Mouse (Mus musculus) CH12.LX (cell line): ENCODE measurements around the gene Rbm18. TPM values are rescaled to one million over a fixed set of nuclear protein-coding genes. Genes with fewer than 3 reads are reported as not detected.

ENCODE experiments used
- DNase-seq: peaks from one replicate; pipeline ENCODE4 v3.0.0-alpha.2; 2013; ENCODE audit errors: extremely low read depth
- H3K27ac ChIP-seq: 2 replicates; pipeline ENCODE4 v1.5.1; 2012; ENCODE audit warnings: low read depth, mild to moderate bottlenecking, control low read depth, moderate library complexity; ENCODE audit not compliant: insufficient read depth
- H3K27me3 ChIP-seq: replicated peaks from 2 replicates; pipeline ENCODE3; 2012; ENCODE audit warnings: inconsistent platforms
- H3K36me3 ChIP-seq, 2 experiments: replicated peaks in 1 of 2; 2 replicates each; pipeline versions ENCODE3 to v1.6.1; 2012; ENCODE audit warnings: inconsistent platforms in 1 of 2, low read length in 1 of 2, mild to moderate bottlenecking in 1 of 2, mixed read lengths in 1 of 2, moderate library complexity in 1 of 2; ENCODE audit not compliant: control insufficient read depth in 1 of 2, insufficient read depth in 1 of 2
- H3K4me1 ChIP-seq, 2 experiments: 2 replicates each; pipeline ENCODE4 v1.6.1; 2012; ENCODE audit warnings: inconsistent platforms in 1 of 2, moderate library complexity in 1 of 2; ENCODE audit not compliant: insufficient read depth in 2 of 2, control insufficient read depth in 1 of 2
- H3K4me2 ChIP-seq: 2 replicates; pipeline ENCODE4 v1.6.1; 2012; ENCODE audit warnings: low read depth, mild to moderate bottlenecking, control low read depth; ENCODE audit not compliant: poor library complexity, insufficient read depth, severe bottlenecking
- H3K4me3 ChIP-seq, 3 experiments: fragments of 150-350 bp in 1 of 3; sonication (generic) in 1 of 3; replicated peaks in 1 of 3; 2 replicates each; pipeline versions ENCODE3 to v1.5.1; 2011 to 2012; ENCODE audit warnings: low read depth in 2 of 3, low read length in 2 of 3, mild to moderate bottlenecking in 2 of 3, moderate library complexity in 2 of 3, control low read depth in 1 of 3, improper control_type of control experiment in 1 of 3, inconsistent platforms in 1 of 3, mixed read lengths in 1 of 3; ENCODE audit not compliant: poor library complexity in 1 of 3
- H3K79me2 ChIP-seq: replicated peaks from 2 replicates; pipeline ENCODE4 v1.6.1; 2012; ENCODE audit warnings: mild to moderate bottlenecking, moderate library complexity; ENCODE audit not compliant: control insufficient read depth, poor library complexity, insufficient read depth, severe bottlenecking; ENCODE audit errors: extremely low read depth
- H3K9ac ChIP-seq: 2 replicates; pipeline ENCODE4 v1.6.1; 2012; ENCODE audit warnings: low read depth, mild to moderate bottlenecking, control low read depth, moderate library complexity; ENCODE audit not compliant: insufficient read depth
- H3K9me3 ChIP-seq: replicated peaks from 2 replicates; pipeline ENCODE3; 2012; ENCODE audit warnings: low read length, inconsistent platforms, mixed read lengths
- BHLHE40 ChIP-seq: IDR thresholded peaks from 2 replicates; pipeline ENCODE4 v1.6.1; 2011; ENCODE audit warnings: mild to moderate bottlenecking, low read depth, low read length, improper control_type of control experiment
- CHD1 ChIP-seq: IDR thresholded peaks from 2 replicates; pipeline ENCODE4 v1.6.1; 2012; ENCODE audit warnings: low read depth, low read length, improper control_type of control experiment, inconsistent platforms
- CHD2 ChIP-seq: IDR thresholded peaks from 2 replicates; pipeline ENCODE4 v1.6.1; 2011; ENCODE audit warnings: low read length, improper control_type of control experiment
- CTCF ChIP-seq, 2 experiments: IDR thresholded peaks in 1 of 2; conservative IDR thresholded peaks in 1 of 2; 2 replicates each; pipeline ENCODE4 v1.5.1; 2011 to 2012; ENCODE audit warnings: low read depth in 2 of 2, low read length in 2 of 2, improper control_type of control experiment in 1 of 2, inconsistent platforms in 1 of 2, mild to moderate bottlenecking in 1 of 2, moderate library complexity in 1 of 2
- E2F4 ChIP-seq: IDR thresholded peaks from 2 replicates; pipeline ENCODE4 v1.6.1; 2011; ENCODE audit warnings: low read depth, low read length, improper control_type of control experiment; ENCODE audit not compliant: insufficient replicate concordance
- ELF1 ChIP-seq: IDR thresholded peaks from 2 replicates; pipeline ENCODE4 v1.6.1; 2014; ENCODE audit warnings: low read depth, mild to moderate bottlenecking, inconsistent platforms, low read length, improper control_type of control experiment
- EP300 ChIP-seq: IDR thresholded peaks from 2 replicates; pipeline ENCODE4 v1.6.1; 2011; ENCODE audit warnings: low read length, improper control_type of control experiment
- ETS1 ChIP-seq: conservative IDR thresholded peaks from 2 replicates; pipeline ENCODE4 v1.6.1; 2012; ENCODE audit warnings: low read depth, mild to moderate bottlenecking, inconsistent platforms, low read length, improper control_type of control experiment, moderate library complexity
- GABPA ChIP-seq: IDR thresholded peaks from 2 replicates; pipeline ENCODE4 v1.6.1; 2012; ENCODE audit warnings: low read depth, low read length, improper control_type of control experiment, inconsistent platforms; ENCODE audit not compliant: insufficient replicate concordance
- HCFC1 ChIP-seq: IDR thresholded peaks from 2 replicates; pipeline ENCODE4 v1.6.1; 2012; ENCODE audit warnings: low read depth, mild to moderate bottlenecking, inconsistent platforms, low read length, improper control_type of control experiment
- IRF4 ChIP-seq: IDR thresholded peaks from 2 replicates; pipeline ENCODE4 v1.6.1; 2014; ENCODE audit warnings: low read depth, mild to moderate bottlenecking, inconsistent platforms, low read length, improper control_type of control experiment
- JUN ChIP-seq: IDR thresholded peaks from 2 replicates; pipeline ENCODE4 v1.6.1; 2011; ENCODE audit warnings: low read depth, mild to moderate bottlenecking, low read length, improper control_type of control experiment, moderate library complexity; ENCODE audit not compliant: insufficient read depth
- JUND ChIP-seq: conservative IDR thresholded peaks from 2 replicates; pipeline ENCODE4 v1.6.1; 2011; ENCODE audit warnings: low read depth, low read length, improper control_type of control experiment
- KAT2A ChIP-seq: IDR thresholded peaks from 2 replicates; pipeline ENCODE4 v1.6.1; 2012; ENCODE audit warnings: low read length, improper control_type of control experiment, inconsistent platforms; ENCODE audit not compliant: insufficient replicate concordance
- MAFK ChIP-seq: IDR thresholded peaks from 2 replicates; pipeline ENCODE4 v1.6.1; 2011; ENCODE audit warnings: low read length, improper control_type of control experiment; ENCODE audit not compliant: insufficient replicate concordance
- MAX ChIP-seq: IDR thresholded peaks from 2 replicates; pipeline ENCODE4 v1.6.1; 2011; ENCODE audit warnings: low read length, improper control_type of control experiment
- MAZ ChIP-seq: IDR thresholded peaks from 2 replicates; pipeline ENCODE4 v1.6.1; 2012; ENCODE audit warnings: low read depth, mild to moderate bottlenecking, inconsistent platforms, low read length, improper control_type of control experiment, moderate library complexity
- MEF2A ChIP-seq: IDR thresholded peaks from 2 replicates; pipeline ENCODE4 v1.6.1; 2014; ENCODE audit warnings: low read depth, mild to moderate bottlenecking, inconsistent platforms, low read length, improper control_type of control experiment, borderline replicate concordance
- MXI1 ChIP-seq: IDR thresholded peaks from 2 replicates; pipeline ENCODE4 v1.6.1; 2011; ENCODE audit warnings: mild to moderate bottlenecking, low read depth, low read length, improper control_type of control experiment
- MYC ChIP-seq: IDR thresholded peaks from 2 replicates; pipeline ENCODE4 v1.6.1; 2011; ENCODE audit warnings: low read depth, mild to moderate bottlenecking, improper control_type of control experiment, low read length
- NELFE ChIP-seq: IDR thresholded peaks from 2 replicates; pipeline ENCODE4 v1.6.1; 2011; ENCODE audit warnings: low read depth, low read length, improper control_type of control experiment
- NRF1 ChIP-seq: IDR thresholded peaks from 2 replicates; pipeline ENCODE4 v1.6.1; 2014; ENCODE audit warnings: low read depth, mild to moderate bottlenecking, inconsistent platforms, low read length, improper control_type of control experiment, moderate library complexity
- PAX5 ChIP-seq: IDR thresholded peaks from 2 replicates; pipeline ENCODE4 v1.6.1; 2012; ENCODE audit warnings: low read length, inconsistent platforms, mixed read lengths
- POLR2A ChIP-seq: IDR thresholded peaks from 2 replicates; pipeline ENCODE4 v1.6.1; 2011; ENCODE audit warnings: low read depth, mild to moderate bottlenecking, improper control_type of control experiment, low read length
- POLR2AphosphoS2 ChIP-seq: IDR thresholded peaks from 2 replicates; pipeline ENCODE4 v1.6.1; 2011; ENCODE audit warnings: low read depth, low read length, improper control_type of control experiment
- RAD21 ChIP-seq: IDR thresholded peaks from 2 replicates; pipeline ENCODE4 v1.6.1; 2011; ENCODE audit warnings: low read depth, mild to moderate bottlenecking, low read length, improper control_type of control experiment, moderate library complexity
- RCOR1 ChIP-seq: conservative IDR thresholded peaks from 2 replicates; pipeline ENCODE4 v1.6.1; 2012; ENCODE audit warnings: low read depth, mild to moderate bottlenecking, inconsistent platforms, low read length, improper control_type of control experiment
- SIN3A ChIP-seq: IDR thresholded peaks from 2 replicates; pipeline ENCODE4 v1.6.1; 2012; ENCODE audit warnings: low read length, improper control_type of control experiment, inconsistent platforms
- SMC3 ChIP-seq: IDR thresholded peaks from 2 replicates; pipeline ENCODE4 v1.6.1; 2011; ENCODE audit warnings: low read depth, low read length, improper control_type of control experiment
- TBP ChIP-seq: conservative IDR thresholded peaks from 2 replicates; pipeline ENCODE4 v1.6.1; 2011; ENCODE audit warnings: low read depth, low read length, improper control_type of control experiment
- TCF12 ChIP-seq: IDR thresholded peaks from 2 replicates; pipeline ENCODE4 v1.6.1; 2014; ENCODE audit warnings: low read depth, mild to moderate bottlenecking, inconsistent platforms, low read length, improper control_type of control experiment
- UBTF ChIP-seq: IDR thresholded peaks from 2 replicates; pipeline ENCODE4 v1.6.1; 2012; ENCODE audit warnings: low read depth, mild to moderate bottlenecking, inconsistent platforms, low read length, improper control_type of control experiment, moderate library complexity
- USF1 ChIP-seq: IDR thresholded peaks from 2 replicates; pipeline ENCODE4 v1.6.1; 2014; ENCODE audit warnings: low read depth, mild to moderate bottlenecking, inconsistent platforms, low read length, improper control_type of control experiment
- USF2 ChIP-seq: conservative IDR thresholded peaks from 2 replicates; pipeline ENCODE4 v1.6.1; 2011; ENCODE audit warnings: low read depth, low read length, improper control_type of control experiment
- ZC3H11A ChIP-seq: IDR thresholded peaks from 2 replicates; pipeline ENCODE4 v1.6.1; 2012; ENCODE audit warnings: low read depth, mild to moderate bottlenecking, inconsistent platforms, low read length, improper control_type of control experiment
- ZKSCAN1 ChIP-seq: IDR thresholded peaks from 2 replicates; pipeline ENCODE4 v1.6.1; 2012; ENCODE audit warnings: low read depth, inconsistent platforms, low read length, improper control_type of control experiment, borderline replicate concordance
- ZMIZ1 ChIP-seq: IDR thresholded peaks from 2 replicates; pipeline ENCODE4 v1.6.1; 2012; ENCODE audit warnings: low read depth, mild to moderate bottlenecking, inconsistent platforms, low read length, improper control_type of control experiment
- ZNF384 ChIP-seq: IDR thresholded peaks from 2 replicates; pipeline ENCODE4 v1.6.1; 2012; ENCODE audit warnings: low read depth, low read length, improper control_type of control experiment, inconsistent platforms
- dilution Hi-C: fragments of 300-500 bp; cut with MboI; formaldehyde crosslinking; loops from 2 replicates; pipeline ENCODE4 v1.14.3; 2020; ENCODE audit warnings: low sequenced_read_pairs; ENCODE audit not compliant: extremely low pct_unique_long_range_greater_than_20kb, extremely low pct_ligation_motif_present
- in situ Hi-C: fragments of 300-500 bp; cut with MboI; formaldehyde crosslinking; loops from 3 replicates; pipeline ENCODE4 v1.14.3; 2019; ENCODE audit warnings: low sequenced_read_pairs, low pct_ligation_motif_present, low pct_unique_long_range_greater_than_20kb, mixed read lengths
- polyA plus RNA-seq: library from polyadenylated mRNA; unstranded; fragments of >175 nt; gene quantifications from 2 replicates; pipeline ENCODE4 v1.2.1, GENCODE M21; 2012; ENCODE audit warnings: low read depth; ENCODE audit not compliant: insufficient read length
- total RNA-seq, 2 experiments: library from RNA; depleted of rRNA; stranded (reverse); fragments of 300-350 nt in 1 of 2; fragments of >200 nt in 1 of 2; gene quantifications; 2 replicates each; pipeline ENCODE4 v1.2.3; 2012 to 2014

Gene Rbm18
- total RNA-seq (2012; rRNA removed), result 12.4 and 13.3 TPM in 2 replicates
- 25.6 and 26.3 TPM in 2 replicates for total RNA-seq (2014; rRNA removed)
- 14.9 and 17.0 TPM in 2 replicates for polyA plus RNA-seq

- Histone ChIP-seq H3K4me2 (peak within 1 kb of the TSS; percentile 85), H3K4me1 (peaks cover 0 to 16% of the 10 kb centered on the region in 2 experiments; a peak in 2 of 4 replicates), H3K27me3 (no peaks in the 10 kb centered on the region), H3K36me3 (peaks cover 20 to 46% of the 10 kb centered on the region in 2 experiments), H3K9me3 (no peaks in the 10 kb centered on the region), H3K9ac (peak within 1 kb of the TSS; percentile 47), H3K79me2 (peaks cover 22% of the 10 kb centered on the region), H3K27ac (peak within 1 kb of the TSS; percentile 47), H3K4me3 (peak within 1 kb of the TSS; percentile 74 to 89 (median 88))
- TF ChIP-seq ZMIZ1, result peak; percentile 63
- peak; percentile 83 for TF ChIP-seq HCFC1
- peak; percentile 66 for TF ChIP-seq MAX
- peak; percentile 64 for TF ChIP-seq NELFE
- TF ChIP-seq UBTF, result no peak
- peak; percentile 83 for TF ChIP-seq MXI1
- TF ChIP-seq POLR2A, result peak; percentile 79
- TF ChIP-seq TCF12, result peak; percentile 71; the same call in 1 of the 2 replicates
- peak; percentile 74 for TF ChIP-seq CHD2
- no peak for TF ChIP-seq ZKSCAN1
- TF ChIP-seq CTCF (conservative IDR thresholded peaks at IDR 0.05 in 1 of 2, IDR thresholded peaks at IDR 0.05 in 1 of 2; ENCODE audit: low read depth in 2 of 2, low read length in 2 of 2), result no peak
- TF ChIP-seq MEF2A, result 0 out of 2 replicates have a peak, but pooled peaks have one; percentile 33
- no peak for TF ChIP-seq JUN
- TF ChIP-seq E2F4, result no peak
- TF ChIP-seq ZNF384, result no peak
- TF ChIP-seq MAZ, result peak; percentile 53; the same call in 1 of the 2 replicates
- peak; percentile 77 for TF ChIP-seq MYC
- TF ChIP-seq IRF4, result no peak; the same call in 1 of the 2 replicates
- 0 out of 2 replicates have a peak, but pooled peaks have one; percentile 9 for TF ChIP-seq BHLHE40
- no peak for TF ChIP-seq PAX5
- TF ChIP-seq USF2, result no peak
- no peak for TF ChIP-seq JUND
- peak; percentile 62; the same call in 1 of the 2 replicates for TF ChIP-seq KAT2A
- TF ChIP-seq MAFK, result no peak
- no peak for TF ChIP-seq RCOR1
- peak; percentile 46 for TF ChIP-seq GABPA
- peak; percentile 42; the same call in 1 of the 2 replicates for TF ChIP-seq TBP
- TF ChIP-seq NRF1, result peak; percentile 82
- TF ChIP-seq POLR2AphosphoS2, result no peak
- TF ChIP-seq ETS1, result no peak
- no peak for TF ChIP-seq RAD21
- peak; percentile 85 for TF ChIP-seq SIN3A
- no peak for TF ChIP-seq EP300
- TF ChIP-seq USF1, result no peak
- no peak for TF ChIP-seq ZC3H11A
- no peak for TF ChIP-seq CHD1
- TF ChIP-seq ELF1, result peak; percentile 48; the same call in 1 of the 2 replicates
- TF ChIP-seq SMC3, result no peak
- DNase-seq, result peak; percentile 83
- dilution Hi-C loops, result no loop called here
- in situ Hi-C loops, result no loop called here
Measured at GRCm38 (mm10) chr2:36136300-36136941, at the start of gene Rbm18, which contains the start of gene Mrrf. TSS of gene Rbm18 (minus strand) at chr2:36136773. TSS of gene Mrrf (plus strand) at chr2:36136389.
